10 mouse cellular contexts compared by ENCODE assay signal in the genomic region with DNA sequence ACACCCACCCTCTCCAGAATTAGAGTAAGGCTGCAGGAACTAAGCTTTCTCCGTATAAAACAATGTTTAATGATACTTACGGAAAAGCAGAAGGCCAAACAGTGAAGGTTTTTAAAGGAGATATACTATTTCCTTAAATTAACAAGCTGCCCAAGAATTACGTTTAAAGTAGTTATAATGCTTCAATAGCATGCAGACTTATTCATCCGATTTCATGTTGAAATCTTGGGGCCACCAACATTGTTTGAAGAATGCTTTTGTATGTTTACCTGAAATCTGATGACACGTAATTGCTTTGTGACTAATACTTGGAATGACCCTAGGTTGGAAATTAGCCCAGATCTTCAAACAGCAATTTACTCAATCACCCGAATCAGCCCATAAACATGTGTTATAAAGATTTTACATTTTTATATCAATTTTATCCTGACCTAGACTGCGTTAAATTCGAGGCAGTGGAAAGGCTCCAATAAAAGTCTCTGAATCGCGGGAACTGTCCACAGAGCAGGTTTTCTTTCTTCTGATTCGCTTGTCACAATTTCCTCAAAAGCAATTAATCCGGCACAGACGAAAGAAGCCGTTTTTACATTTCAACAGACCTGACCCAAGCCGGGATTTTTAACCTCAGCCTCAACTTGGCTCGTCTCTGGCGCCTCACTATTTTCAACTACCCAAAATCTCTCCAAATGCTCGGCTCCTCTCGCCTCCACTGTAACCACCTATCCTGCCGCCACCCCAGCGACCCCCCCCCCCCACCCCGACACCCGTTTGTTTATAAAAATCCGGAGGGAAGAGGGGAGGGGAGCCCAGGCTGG. TPM values are rescaled to one million over a fixed set of nuclear protein-coding genes. Genes with fewer than 3 reads are reported as not detected.
DNase-seq lines count a peak whose midpoint lies in the region; ATAC-seq lines count a peak whose summit lies in the region.
"Had no signal": no experiment of that assay in that cellular context is flagged by ENCODE, and none has a peak within 500 bp of the region (broad histone marks: within the 10 kb centered on the region; RNA-seq: fewer than 3 reads in every experiment).

No protein-coding gene starts in this region.

- H3K27ac ChIP-seq in lung, embryonic 15.5 days: no peak overlapping the region
- no peak overlapping the region for H3K27ac ChIP-seq in forebrain, embryonic 12.5 days
- H3K27ac ChIP-seq in limb, embryonic 12.5 days: no peak overlapping the region
- no peak overlapping the region for H3K27ac ChIP-seq in stomach, embryonic 15.5 days

- H3K9ac ChIP-seq in lung, embryonic 15.5 days: no peak overlapping the region
- H3K9ac ChIP-seq in forebrain, embryonic 12.5 days: no peak overlapping the region
- H3K9ac ChIP-seq in limb, embryonic 12.5 days (replicated peaks): peak overlapping the region; percentile 50; the same call in 1 of the 2 replicates
- H3K9ac ChIP-seq in stomach, embryonic 15.5 days: no peak overlapping the region

- H3K4me3 ChIP-seq in lung, embryonic 15.5 days: peak overlapping the region; percentile 39; the same call in 1 of the 2 replicates
- peak overlapping the region; percentile 38 for H3K4me3 ChIP-seq in forebrain, embryonic 12.5 days (replicated peaks)
- peak overlapping the region; percentile 45 for H3K4me3 ChIP-seq in limb, embryonic 12.5 days (replicated peaks)
- H3K4me3 ChIP-seq in stomach, embryonic 15.5 days (replicated peaks): peak overlapping the region; percentile 31
- H3K4me3 ChIP-seq: myocyte had no signal

- no peaks in the 10 kb centered on the region for H3K36me3 ChIP-seq in lung, embryonic 15.5 days
- no peaks in the 10 kb centered on the region for H3K36me3 ChIP-seq in forebrain, embryonic 12.5 days (replicated peaks)
- no peaks in the 10 kb centered on the region for H3K36me3 ChIP-seq in limb, embryonic 12.5 days
- H3K36me3 ChIP-seq in stomach, embryonic 15.5 days: no peaks in the 10 kb centered on the region

- H3K27me3 ChIP-seq in lung, embryonic 15.5 days: peaks cover 98% of the 10 kb centered on the region
- peaks cover 94% of the 10 kb centered on the region for H3K27me3 ChIP-seq in forebrain, embryonic 12.5 days
- peaks cover 92% of the 10 kb centered on the region for H3K27me3 ChIP-seq in limb, embryonic 12.5 days
- peaks cover 91% of the 10 kb centered on the region for H3K27me3 ChIP-seq in stomach, embryonic 15.5 days (replicated peaks)

- no peaks in the 10 kb centered on the region for H3K9me3 ChIP-seq in lung, embryonic 15.5 days
- H3K9me3 ChIP-seq in forebrain, embryonic 12.5 days: no peaks in the 10 kb centered on the region
- no peaks in the 10 kb centered on the region for H3K9me3 ChIP-seq in limb, embryonic 12.5 days
- H3K9me3 ChIP-seq in stomach, embryonic 15.5 days: no peaks in the 10 kb centered on the region

- 1% methylated on average over 22 of the region's 24 CpGs for WGBS in lung, embryonic 15.5 days
- WGBS in forebrain, embryonic 12.5 days: 1% methylated on average over 24 of the region's 24 CpGs
- WGBS in limb, embryonic 12.5 days: under 1% methylated on average over 24 of the region's 24 CpGs
- WGBS in stomach, embryonic 15.5 days: 2% methylated on average over 24 of the region's 24 CpGs

- DNase-seq in lung, postnatal 4 days: no peak
- no peak for DNase-seq in right cerebral cortex, adult 18-20 months
- no peak for DNase-seq in left cerebral cortex, postnatal 14 days (ENCODE audit: low spot score in 2 of 2)
- no peak for DNase-seq in natural killer cell, adult 2 months (ENCODE audit: low spot score in 2 of 2)
- DNase-seq: kidney, adult 9 months had no signal

- intact Hi-C loops in left cerebral cortex, postnatal 14 days (cut with DNase I): no loop called here

- H3K4me1 ChIP-seq in lung, embryonic 15.5 days: peaks cover 10% of the 10 kb centered on the region
- H3K4me1 ChIP-seq in forebrain, embryonic 12.5 days: peaks cover 21% of the 10 kb centered on the region
- peaks cover 23% of the 10 kb centered on the region for H3K4me1 ChIP-seq in limb, embryonic 12.5 days (replicated peaks)
- peaks cover 16% of the 10 kb centered on the region for H3K4me1 ChIP-seq in stomach, embryonic 15.5 days

- ATAC-seq in lung, embryonic 15.5 days (ENCODE audit: borderline replicate concordance, extremely low read depth, low FRiP score, low TSS enrichment): no peak
- ATAC-seq in forebrain, embryonic 12.5 days (ENCODE audit: low FRiP score): 0 out of 2 replicates have a peak, but pooled peaks have one; percentile 12
- ATAC-seq in limb, embryonic 12.5 days (ENCODE audit: insufficient number of reproducible peaks, insufficient read depth, low FRiP score, low TSS enrichment, low read depth): no peak
- ATAC-seq in stomach, embryonic 15.5 days (ENCODE audit: insufficient read depth, low FRiP score, low read depth): no peak

- peak overlapping the region; percentile 61 for H3K4me2 ChIP-seq in lung, embryonic 15.5 days
- H3K4me2 ChIP-seq in forebrain, embryonic 12.5 days: peak overlapping the region; percentile 61
- peak overlapping the region; percentile 80 for H3K4me2 ChIP-seq in limb, embryonic 12.5 days
- peak overlapping the region; percentile 61; the same call in 1 of the 2 replicates for H3K4me2 ChIP-seq in stomach, embryonic 15.5 days

RNA-seq across cellular contexts. Expression of a gene that starts 4.0 kb away (rescaled TPM):
- polyA plus RNA-seq in lung, embryonic 15.5 days (2015; fragmentation: Nextera tagmentation; extraction: Ambion mirVana): 0.38 and 1.3 TPM in 2 replicates
- polyA plus RNA-seq in forebrain, embryonic 12.5 days (2016; fragmentation: Nextera tagmentation; extraction: Ambion mirVana): 2.3 and 3.2 TPM in 2 replicates
- polyA plus RNA-seq in limb, embryonic 12.5 days (2016; fragmentation: Nextera tagmentation; extraction: Ambion mirVana): 5.8 and 6.3 TPM in 2 replicates
- polyA plus RNA-seq in stomach, embryonic 15.5 days (2015; fragmentation: Nextera tagmentation; extraction: Ambion mirVana): 1.6 and 2.6 TPM in 2 replicates
- total RNA-seq in left cerebral cortex, postnatal 14 days (2021): 1 to 10 TPM; 6.8 to 7.9 TPM
- polyA plus RNA-seq: myocyte had no signal

RNA-seq across cellular contexts. Expression of a gene that starts 4.9 kb away (rescaled TPM):
- polyA plus RNA-seq in lung, embryonic 15.5 days (2015; fragmentation: Nextera tagmentation; extraction: Ambion mirVana): not detected in 2 replicates
- polyA plus RNA-seq in forebrain, embryonic 12.5 days (2016; fragmentation: Nextera tagmentation; extraction: Ambion mirVana): 0.26 and 1.6 TPM in 2 replicates
- not detected in 2 replicates for polyA plus RNA-seq in limb, embryonic 12.5 days (2016; fragmentation: Nextera tagmentation; extraction: Ambion mirVana)
- not detected in 2 replicates for polyA plus RNA-seq in stomach, embryonic 15.5 days (2015; fragmentation: Nextera tagmentation; extraction: Ambion mirVana)
- not detected for total RNA-seq in left cerebral cortex, postnatal 14 days (2021)
- polyA plus RNA-seq: myocyte had no signal
